Mouse (Mus musculus) neural tube, embryonic 11.5 days (tissue): ENCODE data around the gene Laptm5. TPM values are rescaled to one million over a fixed set of nuclear protein-coding genes. Genes with fewer than 3 reads are reported as not detected.

Experiments used
- ATAC-seq: fragments of 200-750 bp; cut with Nextera tagmentation; 2 replicates; pipeline ENCODE4 v1.8.0; 2017; ENCODE audit warnings: moderate number of reproducible peaks, mild to moderate bottlenecking, moderate TSS enrichment, moderate library complexity; ENCODE audit not compliant: insufficient read depth, low FRiP score, low TSS enrichment
- DNase-seq: peaks from one replicate; pipeline ENCODE4 v3.0.0-alpha.2; 2015; ENCODE audit warnings: low spot score
- H3K27ac ChIP-seq: fragments of 300-500 bp; sonication (generic); 2 replicates; pipeline ENCODE4 v1.5.1; 2014; ENCODE audit warnings: low read depth, mild to moderate bottlenecking, low read length
- H3K27me3 ChIP-seq: fragments of 300-500 bp; sonication (generic); 2 replicates; pipeline ENCODE4 v1.6.1; 2014; ENCODE audit warnings: mild to moderate bottlenecking, low read length, mixed read lengths; ENCODE audit not compliant: control insufficient read depth, insufficient read depth
- H3K36me3 ChIP-seq: fragments of 300-500 bp; sonication (generic); 2 replicates; pipeline ENCODE4 v1.6.1; 2014; ENCODE audit warnings: mild to moderate bottlenecking, low read length, moderate library complexity, mixed read lengths; ENCODE audit not compliant: control insufficient read depth, insufficient read depth
- H3K4me1 ChIP-seq: fragments of 300-500 bp; sonication (generic); 2 replicates; pipeline ENCODE4 v1.6.1; 2014; ENCODE audit warnings: low read length, mixed read lengths; ENCODE audit not compliant: control insufficient read depth, insufficient read depth
- H3K4me2 ChIP-seq: fragments of 300-500 bp; sonication (generic); 2 replicates; pipeline ENCODE4 v1.6.1; 2014; ENCODE audit warnings: low read depth, mild to moderate bottlenecking, moderate library complexity
- H3K4me3 ChIP-seq: fragments of 300-500 bp; sonication (generic); 2 replicates; pipeline ENCODE4 v1.5.1; 2014; ENCODE audit warnings: low read depth, low read length
- H3K9ac ChIP-seq: fragments of 300-500 bp; sonication (generic); 2 replicates; pipeline ENCODE4 v1.6.1; 2014; ENCODE audit warnings: mild to moderate bottlenecking, low read length
- H3K9me3 ChIP-seq: fragments of 300-500 bp; sonication (generic); 2 replicates; pipeline ENCODE4 v1.6.1; 2016; ENCODE audit warnings: low read length; ENCODE audit not compliant: control insufficient read depth
- WGBS: fragments of 180-500 bp; shearing (Covaris S2); extraction: QIAGEN DNeasy Blood & Tissue Kit; methylation state at CpG from one replicate; pipeline ENCODE4 v1.1.7; 2014; 5-methylcytosine and 5-hydroxymethylcytosine counted together
- polyA plus RNA-seq: library from polyadenylated mRNA; unstranded; fragments of >200 nt; fragmentation: Nextera tagmentation; extraction: Ambion mirVana; gene quantifications from 2 replicates; pipeline ENCODE4 v1.2.1, GENCODE M21; 2014

Gene Laptm5
- polyA plus RNA-seq, result 24.6 and 24.8 TPM in 2 replicates

GRCm38 (mm10) chr4:130913077-130913476 is at the start of gene Laptm5:
Laptm5 (plus strand) TSS chr4:130913125.
- H3K27ac ChIP-seq, result no peak within 1 kb of the TSS
- H3K9ac ChIP-seq, result no peak within 1 kb of the TSS
- no peak for ATAC-seq
- no peaks in the 10 kb centered on the region for H3K27me3 ChIP-seq
- H3K4me2 ChIP-seq, result no peak within 1 kb of the TSS
- H3K4me1 ChIP-seq, result no peaks in the 10 kb centered on the region
- WGBS, result 66% methylated on average over 11 of the region's 11 CpGs
- no peak within 1 kb of the TSS for H3K4me3 ChIP-seq
- no peaks in the 10 kb centered on the region for H3K36me3 ChIP-seq
- no peak for DNase-seq
- H3K9me3 ChIP-seq, result no peaks in the 10 kb centered on the region

GRCm38 (mm10) chr4:130865460-130865859 is 47.5 kb upstream of the Laptm5 start:
- DNase-seq, result no peak
- WGBS, result 8% methylated on average over 6 of the region's 9 CpGs
- Histone ChIP-seq H3K4me2 (no peak overlapping the region), H3K27me3 (peaks cover 38% of the 10 kb centered on the region), H3K4me1 (peaks cover 11% of the 10 kb centered on the region), H3K36me3 (no peaks in the 10 kb centered on the region), H3K9ac (no peak overlapping the region), H3K27ac (no peak overlapping the region), H3K4me3 (no peak overlapping the region), H3K9me3 (no peaks in the 10 kb centered on the region)
- ATAC-seq, result peak; percentile 71

GRCm38 (mm10) chr4:130865901-130866371 is 47.0 kb upstream of the Laptm5 start:
- Histone ChIP-seq H3K27me3 (peaks cover 37% of the 10 kb centered on the region), H3K4me3 (no peak overlapping the region), H3K27ac (peak overlapping the region; percentile 20; the same call in 1 of the 2 replicates), H3K9ac (no peak overlapping the region), H3K4me2 (no peak overlapping the region), H3K4me1 (peaks cover 11% of the 10 kb centered on the region), H3K9me3 (no peaks in the 10 kb centered on the region), H3K36me3 (no peaks in the 10 kb centered on the region)
- 17% methylated on average over 8 of the region's 8 CpGs for WGBS
- ATAC-seq (peak; percentile 72), DNase-seq (peak; percentile 89)

GRCm38 (mm10) chr4:130867940-130868339 is 45.0 kb upstream of the Laptm5 start:
- Histone ChIP-seq H3K27ac (no peak overlapping the region), H3K9ac (no peak overlapping the region), H3K36me3 (no peaks in the 10 kb centered on the region), H3K4me2 (no peak overlapping the region), H3K4me1 (peaks cover 6% of the 10 kb centered on the region; the same call in 1 of the 2 replicates), H3K4me3 (no peak overlapping the region), H3K27me3 (peaks cover 25% of the 10 kb centered on the region), H3K9me3 (no peaks in the 10 kb centered on the region)
- DNase-seq, result no peak
- WGBS, result 74% methylated on average over 6 of the region's 6 CpGs
- ATAC-seq, result no peak

- Histone ChIP-seq H3K4me3 (no peak overlapping the region), H3K27me3 (peaks cover 21% of the 10 kb centered on the region), H3K9ac (no peak overlapping the region), H3K36me3 (no peaks in the 10 kb centered on the region), H3K9me3 (no peaks in the 10 kb centered on the region), H3K4me1 (peaks cover 6% of the 10 kb centered on the region; the same call in 1 of the 2 replicates), H3K4me2 (no peak overlapping the region), H3K27ac (no peak overlapping the region)
- ATAC-seq (no peak), DNase-seq (no peak)
- 60% methylated on average over 5 of the region's 5 CpGs for WGBS
Measured at GRCm38 (mm10) chr4:130868803-130869202, 44.1 kb upstream of the Laptm5 start.

GRCm38 (mm10) chr4:130872414-130872813 is 40.5 kb upstream of the Laptm5 start:
- H3K36me3 ChIP-seq, result no peaks in the 10 kb centered on the region
- WGBS, result 45% methylated on average over 11 of the region's 11 CpGs
- ATAC-seq, result no peak
- no peak overlapping the region for H3K27ac ChIP-seq
- no peaks in the 10 kb centered on the region for H3K9me3 ChIP-seq
- H3K4me1 ChIP-seq, result no peaks in the 10 kb centered on the region
- H3K4me2 ChIP-seq, result no peak overlapping the region
- no peak for DNase-seq
- H3K4me3 ChIP-seq, result no peak overlapping the region
- peaks cover 17% of the 10 kb centered on the region for H3K27me3 ChIP-seq
- no peak overlapping the region for H3K9ac ChIP-seq

GRCm38 (mm10) chr4:130873440-130873839 is 39.5 kb upstream of the Laptm5 start:
- H3K4me2 ChIP-seq, result no peak overlapping the region
- DNase-seq (no peak), ATAC-seq (no peak)
- H3K27me3 ChIP-seq, result peaks cover 9% of the 10 kb centered on the region
- H3K4me1 ChIP-seq, result peaks cover 3% of the 10 kb centered on the region
- H3K4me3 ChIP-seq, result no peak overlapping the region
- H3K27ac ChIP-seq, result no peak overlapping the region
- no peak overlapping the region for H3K9ac ChIP-seq
- WGBS, result 82% methylated on average over 5 of the region's 5 CpGs
- no peaks in the 10 kb centered on the region for H3K36me3 ChIP-seq
- no peaks in the 10 kb centered on the region for H3K9me3 ChIP-seq

- DNase-seq (peak; percentile 52), ATAC-seq (no peak)
- Histone ChIP-seq H3K36me3 (no peaks in the 10 kb centered on the region), H3K4me2 (no peak overlapping the region), H3K4me3 (no peak overlapping the region), H3K27ac (peak overlapping the region; percentile 23; the same call in 1 of the 2 replicates), H3K4me1 (peaks cover 5% of the 10 kb centered on the region), H3K27me3 (peaks cover 6% of the 10 kb centered on the region; the same call in 1 of the 2 replicates), H3K9ac (no peak overlapping the region), H3K9me3 (no peaks in the 10 kb centered on the region)
- WGBS, result 51% methylated on average over 10 of the region's 10 CpGs
Measured at GRCm38 (mm10) chr4:130874601-130875000, 38.3 kb upstream of the Laptm5 start.

GRCm38 (mm10) chr4:130876016-130876726 is 36.8 kb upstream of the Laptm5 start:
- Histone ChIP-seq H3K27ac (no peak overlapping the region), H3K9ac (no peak overlapping the region), H3K4me2 (no peak overlapping the region), H3K36me3 (no peaks in the 10 kb centered on the region), H3K4me1 (peaks cover 5% of the 10 kb centered on the region), H3K27me3 (peaks cover 6% of the 10 kb centered on the region; the same call in 1 of the 2 replicates), H3K9me3 (no peaks in the 10 kb centered on the region), H3K4me3 (no peak overlapping the region)
- 56% methylated on average over 14 of the region's 14 CpGs for WGBS
- no peak for ATAC-seq
- DNase-seq, result no peak
